Mouse (Mus musculus) liver, embryonic 13.5 days (tissue): ENCODE results near the gene Slc22a12. TPM values are rescaled to one million over a fixed set of nuclear protein-coding genes. Genes with fewer than 3 reads are reported as not detected.

ENCODE experiments used
- ATAC-seq: fragments of 200-750 bp; cut with Nextera tagmentation; 2 replicates; pipeline ENCODE4 v1.8.0; 2017; ENCODE audit warnings: low read depth, mild to moderate bottlenecking, moderate number of reproducible peaks, moderate library complexity
- DNase-seq: peaks from one replicate; pipeline ENCODE4 v3.0.0; 2022
- H3K27ac ChIP-seq: fragments of 300-500 bp; sonication (generic); 2 replicates; pipeline ENCODE4 v1.5.1; 2015; ENCODE audit warnings: moderate library complexity, mild to moderate bottlenecking, inconsistent platforms
- H3K27me3 ChIP-seq: fragments of 300-500 bp; sonication (generic); 2 replicates; pipeline ENCODE4 v1.6.1; 2015; ENCODE audit warnings: mild to moderate bottlenecking, inconsistent platforms
- H3K36me3 ChIP-seq: fragments of 300-500 bp; sonication (generic); 2 replicates; pipeline ENCODE4 v1.6.1; 2015; ENCODE audit warnings: mild to moderate bottlenecking, inconsistent platforms
- H3K4me1 ChIP-seq: fragments of 300-500 bp; sonication (generic); replicated peaks from 2 replicates; pipeline ENCODE4 v1.6.1; 2015; ENCODE audit warnings: inconsistent platforms
- H3K4me2 ChIP-seq: fragments of 300-500 bp; sonication (generic); 2 replicates; pipeline ENCODE4 v1.6.1; 2015; ENCODE audit warnings: inconsistent platforms, mild to moderate bottlenecking, moderate library complexity
- H3K4me3 ChIP-seq: fragments of 300-500 bp; sonication (generic); replicated peaks from 2 replicates; pipeline ENCODE4 v1.5.1; 2015; ENCODE audit warnings: mild to moderate bottlenecking, inconsistent platforms
- H3K9ac ChIP-seq: fragments of 300-500 bp; sonication (generic); 2 replicates; pipeline ENCODE4 v1.6.1; 2015; ENCODE audit warnings: mild to moderate bottlenecking, inconsistent platforms
- H3K9me3 ChIP-seq: fragments of 300-500 bp; sonication (generic); replicated peaks from 2 replicates; pipeline ENCODE4 v1.6.1; 2016; ENCODE audit warnings: inconsistent platforms
- WGBS: fragments of 180-500 bp; shearing (Covaris S2); methylation state at CpG from one replicate; pipeline ENCODE4 v1.1.7; 2015; ENCODE audit not compliant: insufficient replicate concordance; 5-methylcytosine and 5-hydroxymethylcytosine counted together
- microRNA-seq: library from miRNA; unstranded; fragments of <30 nt; microRNA quantifications from one replicate; pipeline ENCODE4, GENCODE M21; 2016
- polyA plus RNA-seq: library from polyadenylated mRNA; unstranded; fragments of >200 nt; fragmentation: Nextera tagmentation; extraction: Ambion mirVana; gene quantifications from 2 replicates; pipeline ENCODE4 v1.2.1, GENCODE M21; 2015

Slc22a12 gene
- polyA plus RNA-seq, 1 experiment from 2014 or later: not detected

- 70% methylated on average over 8 of the region's 8 CpGs for WGBS
- DNase-seq: no peak
- Histone ChIP-seq H3K4me2 (no peak overlapping the region), H3K36me3 (no peaks in the 10 kb centered on the region), H3K27ac (no peak overlapping the region), H3K9me3 (no peaks in the 10 kb centered on the region), H3K4me1 (no peaks in the 10 kb centered on the region), H3K27me3 (peaks cover 67% of the 10 kb centered on the region), H3K4me3 (no peak overlapping the region), H3K9ac (no peak overlapping the region)
- ATAC-seq: no peak
Observed at GRCm38 (mm10) chr19:6491538-6491937, 51.3 kb downstream of the Slc22a12 start.

- H3K4me1 ChIP-seq: no peaks in the 10 kb centered on the region
- no peak for ATAC-seq
- peaks cover 42% of the 10 kb centered on the region for H3K27me3 ChIP-seq
- H3K4me2 ChIP-seq: no peak overlapping the region
- H3K36me3 ChIP-seq: no peaks in the 10 kb centered on the region
- no peak overlapping the region for H3K27ac ChIP-seq
- WGBS: 1% methylated on average over 4 of the region's 4 CpGs
- no peaks in the 10 kb centered on the region for H3K9me3 ChIP-seq
- H3K4me3 ChIP-seq: no peak overlapping the region
- no peak overlapping the region for H3K9ac ChIP-seq
- DNase-seq: peak; percentile 33
Observed at GRCm38 (mm10) chr19:6489030-6489429, 53.8 kb downstream of the Slc22a12 start.

Small RNAs within 50 kb of the gene (microRNA-seq; reads per million reads assigned to microRNA genes)
- not detected for gene Gm26460

Other genes with a start within 250 kb of the Slc22a12 start
- gene Cdc42bpg, start 236.6 kb downstream of the Slc22a12 start, polyA plus RNA-seq: 0.14 and 0.16 TPM in 2 replicates
- gene Men1, start 208.1 kb downstream of the Slc22a12 start, polyA plus RNA-seq: 26.3 and 29.9 TPM in 2 replicates
- gene Map4k2, start 201.9 kb downstream of the Slc22a12 start, polyA plus RNA-seq: 4.5 and 5.8 TPM in 2 replicates
- 68.4 and 92.3 TPM in 2 replicates for gene Sf1, start 179.3 kb downstream of the Slc22a12 start, polyA plus RNA-seq
- 2.7 and 2.9 TPM in 2 replicates for gene Pygm, start 158.6 kb downstream of the Slc22a12 start, polyA plus RNA-seq
- gene Rasgrp2, start 143.7 kb downstream of the Slc22a12 start, polyA plus RNA-seq: 77.2 and 85.3 TPM in 2 replicates
- gene Nrxn2, start 124.3 kb downstream of the Slc22a12 start, polyA plus RNA-seq: 0.48 and 0.54 TPM in 2 replicates